Mouse (Mus musculus) embryonic fibroblast, embryonic 13.5 days (primary cell): ENCODE results near the gene Gm20388.
"Not testable (repeated sequence)": the region's sequence is repeated elsewhere in the genome, so short reads cannot be mapped to it uniquely, and the experiment has no call there.

Source experiments
- CTCF ChIP-seq: IDR thresholded peaks from 2 replicates; pipeline ENCODE4 v1.5.1; 2011; ENCODE audit warnings: mild to moderate bottlenecking, control low read depth, low read length, moderate library complexity, borderline replicate concordance; ENCODE audit not compliant: insufficient read depth
- POLR2A ChIP-seq: IDR thresholded peaks from 2 replicates; pipeline ENCODE4 v1.6.1; 2011; ENCODE audit warnings: low read depth, mild to moderate bottlenecking, control low read depth, low read length, moderate library complexity

DNA sequence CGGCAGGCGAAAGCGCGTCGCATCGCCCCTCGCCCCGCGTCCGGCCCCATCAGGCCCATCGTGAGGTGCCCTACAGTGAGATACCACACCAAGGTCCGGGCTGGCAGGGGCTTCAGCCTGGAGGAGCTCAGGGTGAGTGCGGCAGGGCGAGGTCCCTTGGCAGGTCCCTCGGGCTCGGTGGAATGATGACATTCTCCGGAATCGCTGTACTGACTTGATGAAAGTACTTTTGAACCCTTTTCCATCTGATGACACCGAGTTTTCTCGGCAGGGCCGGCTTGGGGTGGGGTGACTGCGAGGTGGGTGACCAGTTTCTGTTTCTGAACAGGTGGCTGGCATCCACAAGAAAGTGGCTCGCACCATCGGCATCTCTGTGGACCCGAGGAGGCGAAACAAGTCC, 3192.2 kb downstream of the Gm20388 start:
- TF ChIP-seq CTCF, POLR2A: not testable (repeated sequence)
